Mouse (Mus musculus) ovary, postnatal 36 days (tissue): Measurements from ENCODE around the gene Vwa1.
"Not testable (repeated sequence)": the region's sequence is repeated elsewhere in the genome, so short reads cannot be mapped to it uniquely, and the experiment has no call there.

Experiments
- DNase-seq: peaks from one replicate; pipeline ENCODE4 v3.0.0; 2022; ENCODE audit warnings: low spot score, mixed read lengths

Vwa1 gene

DNA sequence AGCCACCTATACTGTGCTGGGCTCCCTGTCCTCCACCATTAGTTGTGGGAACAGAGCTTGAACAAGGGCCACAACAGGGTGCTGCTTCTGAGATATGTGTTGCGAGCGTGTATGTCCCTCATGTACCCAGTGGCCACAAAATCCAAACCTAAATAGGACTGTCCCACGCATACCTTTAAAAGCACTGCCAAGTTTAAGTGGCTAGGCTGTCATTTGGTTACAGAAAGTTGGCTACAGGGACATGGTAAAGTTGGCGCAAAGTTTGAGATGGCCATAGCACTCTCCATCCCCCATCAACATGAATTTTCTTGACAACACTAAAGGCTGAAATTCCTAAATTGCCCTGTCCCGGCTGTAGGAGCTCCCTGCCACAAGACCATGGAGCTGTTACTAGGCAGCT is 29.4 kb downstream of the Vwa1 start:
- no peak for DNase-seq

DNA sequence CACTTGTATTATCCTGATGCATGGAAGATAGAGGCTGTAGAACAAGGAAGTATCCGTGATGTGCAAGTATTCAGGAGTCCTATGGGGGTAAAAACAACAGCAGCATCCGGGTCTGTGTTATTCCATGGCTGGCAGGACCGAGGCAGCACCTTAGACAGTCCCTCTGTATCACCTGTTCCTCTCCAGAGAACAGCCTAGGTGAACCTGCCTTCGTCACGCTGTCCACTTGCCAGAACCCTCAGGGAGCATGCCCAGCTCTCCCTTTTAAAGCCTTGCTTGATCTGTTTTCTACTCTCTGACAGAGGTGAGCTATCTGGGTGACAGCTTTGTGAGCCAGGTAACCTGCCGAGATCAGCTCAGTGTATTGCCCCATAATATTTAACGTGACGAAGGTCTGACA is 30.0 kb downstream of the Vwa1 start:
- no peak for DNase-seq

DNA sequence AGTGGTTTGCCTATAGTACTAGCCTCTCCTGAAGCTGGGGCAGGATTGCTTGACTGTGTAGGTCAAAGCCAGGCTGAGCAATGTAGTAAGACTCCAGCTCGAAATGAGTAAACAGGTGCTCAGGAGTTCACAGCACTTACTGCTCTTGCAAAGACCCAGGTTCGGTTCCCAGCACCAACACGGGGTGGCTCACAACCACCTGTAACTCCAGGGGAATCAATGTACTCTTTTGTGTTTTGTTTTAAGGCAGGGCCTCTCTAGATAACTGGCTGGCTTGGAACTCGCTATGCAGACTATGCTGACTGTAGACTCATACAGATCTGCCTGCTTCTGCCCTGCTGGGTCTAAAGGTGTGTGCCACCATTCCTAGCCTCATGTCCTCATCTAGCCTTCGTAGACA is 31.8 kb downstream of the Vwa1 start:
- DNase-seq, result no peak

DNA sequence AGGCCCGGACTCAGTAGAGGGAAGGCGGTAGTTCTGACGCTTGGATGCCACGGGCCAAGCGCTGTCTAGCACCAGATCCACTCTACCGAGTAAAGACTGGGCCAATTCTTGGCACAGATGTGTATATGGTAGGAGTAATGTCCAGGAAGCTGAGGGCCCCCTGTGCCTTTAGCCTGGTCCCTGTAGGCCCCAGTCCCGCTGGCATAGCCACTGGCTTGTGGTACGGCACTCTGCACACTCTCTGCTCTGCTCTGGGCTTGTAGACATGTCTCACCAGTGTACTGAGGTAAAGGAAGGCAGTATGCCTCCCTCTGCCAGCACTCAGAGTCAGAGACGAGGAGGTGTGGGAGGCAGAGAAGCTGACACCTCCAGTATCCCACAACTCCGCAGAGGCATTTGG is 33.8 kb downstream of the Vwa1 start:
- not testable (repeated sequence) for DNase-seq

DNA sequence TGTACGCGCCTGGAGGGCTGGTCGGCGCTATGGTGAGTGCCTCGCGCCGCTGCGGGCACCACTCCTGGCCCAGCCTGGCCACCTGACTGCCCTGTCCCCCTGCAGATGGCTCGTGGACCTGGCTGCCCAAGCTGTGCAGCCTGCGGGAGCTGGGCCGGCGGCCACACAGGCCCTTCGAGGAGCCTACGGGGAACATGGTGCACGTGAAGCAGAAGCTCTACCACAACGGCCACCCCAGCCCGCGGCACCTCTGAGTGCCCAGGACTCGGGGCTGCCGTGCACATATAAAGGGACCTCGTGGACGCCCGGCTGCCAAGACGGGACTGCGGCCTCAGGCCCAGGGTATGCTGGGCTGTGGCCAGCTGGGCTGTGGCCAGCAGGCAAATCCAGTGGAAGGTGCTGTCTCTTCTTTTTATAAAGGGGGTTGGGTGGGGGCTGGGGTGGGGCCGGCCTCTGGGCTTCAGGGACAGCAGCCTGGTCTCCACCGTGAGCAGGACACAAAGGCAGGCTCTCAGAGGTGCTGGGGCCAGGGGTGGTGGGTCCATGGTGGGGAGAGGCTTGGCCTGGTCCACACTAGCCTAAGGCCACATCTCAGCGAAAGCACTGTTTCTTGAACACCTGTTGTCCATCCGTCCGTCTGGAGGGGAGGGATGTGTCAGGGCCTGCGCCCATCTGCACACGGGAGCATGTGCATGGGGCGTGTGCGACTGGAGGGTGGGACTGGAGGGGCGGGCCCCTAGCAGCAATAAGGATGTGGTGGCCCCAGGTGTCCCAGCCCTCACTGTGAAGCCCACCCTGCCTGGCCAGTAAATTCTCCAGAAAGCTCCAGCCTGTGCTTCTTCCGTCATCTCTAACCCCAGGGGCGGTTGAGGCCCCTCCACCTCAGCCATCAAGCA is 34.5 kb downstream of the Vwa1 start:
- no peak for DNase-seq

DNA sequence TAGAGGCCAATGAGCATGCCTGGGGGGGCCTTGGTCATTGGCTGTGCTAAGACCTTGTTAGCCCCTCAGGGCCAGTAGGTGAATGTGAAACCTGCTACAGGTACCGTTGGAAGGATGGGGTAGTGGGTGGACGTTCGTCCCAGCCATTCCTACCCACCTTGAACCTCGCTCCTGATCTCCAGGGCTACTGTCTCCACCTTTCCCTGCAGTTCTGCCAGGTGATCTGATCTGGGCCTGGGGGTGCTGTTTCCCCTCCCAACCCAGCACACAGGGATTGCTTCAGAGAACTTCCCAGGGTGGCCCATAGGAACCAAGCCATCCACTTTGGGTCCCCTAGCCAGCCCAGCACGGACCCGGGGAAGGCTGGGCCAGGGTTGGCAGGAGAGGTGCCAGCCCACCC is 35.3 kb downstream of the Vwa1 start:
- DNase-seq, result no peak

DNA sequence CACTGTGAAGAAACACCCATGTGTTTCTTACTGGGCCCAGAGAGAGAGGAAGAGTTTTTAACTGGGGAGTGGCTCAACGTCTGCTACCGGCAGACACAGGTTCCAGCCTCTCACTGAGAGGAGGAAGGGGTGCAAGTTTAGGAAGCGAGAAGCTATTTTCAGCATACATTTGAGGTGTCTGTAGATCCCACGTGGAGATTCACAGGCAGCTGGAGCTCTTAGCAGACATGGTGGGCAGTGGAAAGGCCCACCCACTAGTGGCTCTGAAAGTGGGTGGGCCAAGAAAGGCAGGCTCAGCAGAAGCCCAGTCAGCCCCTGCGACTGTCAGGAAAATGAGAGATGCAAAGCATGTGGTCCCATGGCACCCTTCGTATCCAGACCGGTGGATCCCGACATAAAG is 36.2 kb downstream of the Vwa1 start:
- DNase-seq, result no peak

DNA sequence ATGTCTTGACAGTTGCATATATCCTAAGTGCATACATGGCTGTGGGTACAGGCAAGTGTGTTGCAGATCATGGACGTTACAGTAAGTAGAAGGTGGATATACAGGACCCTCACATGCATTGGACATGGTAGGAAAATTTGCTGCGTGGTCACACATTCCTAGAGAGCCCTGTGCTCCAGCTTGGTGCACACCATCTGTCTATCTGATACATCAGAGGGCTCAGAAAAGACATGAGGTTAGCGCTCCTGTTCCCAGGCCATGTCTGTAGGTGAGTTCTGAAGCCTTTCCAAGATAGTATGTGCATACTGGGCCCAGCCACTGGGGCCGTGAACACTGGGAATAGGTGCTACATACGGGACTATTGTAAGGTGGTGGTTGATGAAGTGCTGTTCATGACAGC is 38.1 kb downstream of the Vwa1 start:
- DNase-seq, result no peak

DNA sequence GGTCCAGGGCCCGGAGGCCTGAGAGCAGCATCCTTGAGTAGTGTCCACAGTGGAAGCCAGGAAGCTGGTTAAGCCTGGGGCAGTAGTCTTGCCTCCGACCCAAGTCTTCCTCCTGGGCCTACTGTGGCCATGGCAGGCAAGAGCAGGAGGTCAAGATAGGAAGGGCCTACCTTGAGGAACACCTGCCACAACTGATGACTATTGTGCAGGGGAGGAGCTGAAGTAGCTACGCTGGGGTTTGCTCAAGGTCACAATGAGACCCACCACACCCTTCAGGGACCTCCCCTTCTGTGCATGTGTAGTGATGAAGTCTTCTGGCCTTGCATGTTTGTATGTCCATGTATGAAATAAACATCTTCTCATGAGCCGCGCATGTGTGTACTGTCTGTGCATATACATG is 38.7 kb downstream of the Vwa1 start:
- no peak for DNase-seq

DNA sequence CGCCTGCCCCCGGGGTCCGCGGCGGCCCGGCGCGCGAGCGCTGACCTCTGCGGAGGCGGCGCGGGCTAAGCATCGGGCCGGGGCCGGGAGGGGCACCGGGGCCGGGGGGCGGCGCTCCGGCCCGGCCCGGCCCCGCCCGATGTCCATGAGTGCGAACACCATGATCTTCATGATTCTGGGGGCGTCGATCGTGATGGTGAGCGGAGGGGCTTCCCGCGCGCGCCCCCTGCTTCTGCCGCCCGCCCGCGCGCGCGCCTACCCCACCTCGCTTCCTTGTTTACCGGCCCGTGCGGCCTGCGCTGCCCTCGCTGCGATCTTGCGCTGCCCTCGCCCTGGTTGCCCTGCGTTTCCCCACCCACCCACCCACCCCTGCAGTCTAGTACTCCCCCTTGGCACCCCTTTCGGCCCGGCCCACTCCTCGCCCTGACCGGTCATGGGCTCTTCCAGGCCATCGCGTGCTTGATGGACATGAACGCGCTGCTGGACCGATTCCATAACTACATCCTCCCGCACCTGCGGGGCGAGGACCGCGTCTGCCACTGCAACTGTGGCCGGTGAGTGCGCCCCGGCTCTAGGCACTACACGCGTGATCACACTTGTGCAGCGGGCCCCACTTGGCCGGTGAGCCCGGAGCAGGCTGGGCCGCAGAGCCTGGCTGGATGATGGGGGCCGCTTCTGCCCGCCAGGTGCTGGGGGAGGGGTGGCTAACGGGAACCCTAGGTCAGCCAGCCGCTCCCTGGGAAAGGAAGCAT is 39.4 kb downstream of the Vwa1 start:
- peak; percentile 44 for DNase-seq

DNA sequence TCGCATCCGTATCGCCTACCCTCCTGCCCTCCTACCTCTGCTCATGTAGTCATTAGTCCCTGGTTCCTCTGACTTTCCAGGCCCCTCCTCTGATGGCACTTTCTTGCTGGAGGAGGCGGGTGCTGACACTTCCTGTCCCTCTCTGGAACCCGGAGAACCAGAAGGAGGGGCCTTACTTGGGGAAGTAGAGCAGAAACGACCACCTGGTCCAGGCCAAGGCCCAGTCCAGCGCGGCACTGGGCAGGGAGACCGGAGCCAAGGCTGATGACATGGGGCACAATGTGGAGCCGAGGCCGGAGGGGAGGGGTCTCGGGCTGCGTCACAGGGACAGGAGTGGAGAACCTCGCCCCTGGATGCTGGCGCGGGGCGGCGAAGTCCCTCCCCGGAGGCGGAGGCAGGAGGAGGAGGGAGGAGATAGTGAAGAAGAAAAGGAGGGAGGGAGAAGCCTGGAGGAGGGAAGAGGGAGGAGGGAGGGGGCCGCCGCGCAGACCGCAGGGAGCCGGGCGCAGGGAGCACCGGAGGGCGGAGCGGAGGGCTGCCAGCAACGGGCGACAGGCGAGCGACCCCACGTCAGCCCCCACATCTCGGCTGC is 40.1 kb downstream of the Vwa1 start, which contains the start of gene Tmem240:
Gene Tmem240, plus strand, starts transcription at position 451 of the 592 bp plus-strand sequence.
- peak; percentile 90 for DNase-seq

DNA sequence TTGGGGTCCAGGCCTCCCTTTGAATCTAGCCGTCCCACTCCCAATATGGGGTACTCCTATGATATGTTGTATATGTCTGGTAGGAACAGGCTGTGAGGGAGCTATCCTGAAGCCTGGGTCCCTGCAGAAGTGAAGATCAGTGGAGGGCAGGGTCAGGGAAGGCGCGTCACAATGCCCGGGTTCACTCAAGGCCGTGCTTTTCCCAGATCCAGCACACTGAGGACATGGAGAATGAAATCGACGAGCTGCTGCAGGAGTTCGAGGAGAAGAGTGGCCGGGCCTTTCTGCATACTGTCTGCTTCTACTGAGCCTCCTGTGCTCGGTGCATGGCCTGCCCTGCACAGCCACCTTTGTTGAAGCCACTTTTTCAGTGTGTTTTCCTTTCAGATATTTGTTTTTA is 41.2 kb downstream of the Vwa1 start:
- DNase-seq, result no peak

DNA sequence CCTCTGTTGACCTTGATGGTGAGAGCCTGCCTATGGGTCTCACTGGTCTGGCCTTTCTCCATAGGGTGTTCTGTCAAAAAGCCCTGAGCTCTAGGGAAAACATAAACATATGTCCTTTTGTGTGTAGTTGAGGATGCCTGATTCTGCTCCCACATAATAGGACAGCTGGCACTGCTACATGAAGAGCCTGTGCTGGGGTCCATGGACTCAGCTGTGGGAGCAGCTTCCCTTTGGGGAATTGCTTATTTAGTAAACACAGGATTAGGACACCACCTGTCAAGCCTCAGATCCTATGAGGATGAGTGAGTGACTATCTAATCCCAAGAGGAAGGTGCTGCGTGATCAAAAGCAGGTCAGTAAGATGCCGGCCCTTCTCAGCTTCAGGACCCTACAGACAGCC is 46.5 kb downstream of the Vwa1 start:
- no peak for DNase-seq

DNA sequence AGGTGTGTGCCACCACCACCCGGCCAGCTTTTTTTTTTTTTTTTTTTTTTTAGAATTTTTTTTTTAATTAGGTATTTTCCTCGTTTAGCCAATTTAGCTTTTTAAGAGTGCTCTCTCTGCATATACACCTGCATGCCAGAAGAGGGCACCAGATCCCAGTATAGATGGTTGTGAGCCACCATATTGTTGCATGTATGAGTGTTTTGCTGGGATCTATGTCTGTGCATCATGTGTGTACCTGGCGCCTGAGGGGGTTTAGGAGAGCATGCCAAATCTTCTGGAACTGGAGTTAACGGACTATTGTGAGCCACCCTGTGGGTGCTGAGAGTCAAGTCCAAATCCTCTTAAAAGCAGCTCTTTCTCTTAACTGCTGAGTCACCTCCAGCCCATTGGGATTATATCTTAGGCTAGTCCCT is 52.8 kb downstream of the Vwa1 start:
- DNase-seq, result no peak
